Mouse (Mus musculus) liver, adult 2 months (tissue): Measurements from ENCODE around the gene Slc52a3. TPM values are rescaled to one million over a fixed set of nuclear protein-coding genes. Genes with fewer than 3 reads are reported as not detected.

Source experiments
- DNase-seq: peaks from one replicate; pipeline ENCODE4 v3.0.0-alpha.2; 2011; ENCODE audit warnings: low read depth, low spot score; ENCODE audit errors: extremely low read depth
- H3K27ac ChIP-seq: fragments of 200-500 bp; replicated peaks from 2 replicates; pipeline ENCODE4 v1.5.1; 2012; ENCODE audit warnings: low read depth, mild to moderate bottlenecking, control low read depth, inconsistent platforms, low read length; ENCODE audit not compliant: insufficient read depth
- H3K27me3 ChIP-seq: fragments of 200-500 bp; 2 replicates; pipeline ENCODE4 v1.6.1; 2012; ENCODE audit warnings: mild to moderate bottlenecking, moderate library complexity, low read length, inconsistent platforms; ENCODE audit not compliant: control insufficient read depth, insufficient read depth
- H3K36me3 ChIP-seq: fragments of 200-500 bp; 2 replicates; pipeline ENCODE4 v1.6.1; 2012; ENCODE audit warnings: low read length, inconsistent platforms; ENCODE audit not compliant: control insufficient read depth, insufficient read depth
- H3K4me1 ChIP-seq: fragments of 200-500 bp; 2 replicates; pipeline ENCODE4 v1.6.1; 2011; ENCODE audit warnings: low read length; ENCODE audit not compliant: control insufficient read depth, insufficient read depth
- H3K4me3 ChIP-seq: fragments of 200-500 bp; 2 replicates; pipeline ENCODE4 v1.5.1; 2011; ENCODE audit warnings: low read depth, mild to moderate bottlenecking, control low read depth, low read length, moderate library complexity; ENCODE audit not compliant: insufficient read depth
- H3K79me2 ChIP-seq: fragments of 200-500 bp; 2 replicates; pipeline ENCODE4 v1.6.1; 2012; ENCODE audit warnings: inconsistent platforms, mild to moderate bottlenecking, low read length, moderate library complexity; ENCODE audit not compliant: control insufficient read depth, insufficient read depth
- H3K9ac ChIP-seq: fragments of 200-500 bp; 2 replicates; pipeline ENCODE4 v1.6.1; 2012; ENCODE audit warnings: low read depth, mild to moderate bottlenecking, control low read depth, inconsistent platforms, low read length
- CTCF ChIP-seq: fragments of 200-500 bp; IDR thresholded peaks from 2 replicates; pipeline ENCODE4 v1.5.1; 2011; ENCODE audit warnings: low read depth, low read length, control low read depth
- POLR2A ChIP-seq: fragments of 200-500 bp; IDR thresholded peaks from 2 replicates; pipeline ENCODE4 v1.6.1; 2011; ENCODE audit warnings: low read length, control low read depth; ENCODE audit not compliant: insufficient read depth; ENCODE audit errors: extremely low read depth
- WGBS: fragments of 180-500 bp; shearing (Covaris S2); methylation state at CpG from one replicate; pipeline ENCODE4 v1.1.7; 2018; 5-methylcytosine and 5-hydroxymethylcytosine counted together
- polyA plus RNA-seq: library from polyadenylated mRNA; depleted of rRNA; stranded (reverse); fragments of >200 nt; gene quantifications from 2 replicates; pipeline ENCODE4 v1.2.3, GENCODE M21; 2012; rRNA removed
- total RNA-seq: library from RNA; depleted of rRNA; stranded (reverse); fragments of >200 nt; gene quantifications from 2 replicates; pipeline ENCODE4 v1.2.3, GENCODE M21; 2014; rRNA removed

The Slc52a3 gene
- total and polyA plus RNA-seq, 2 experiments = 0.18 to 0.48 TPM

DNA sequence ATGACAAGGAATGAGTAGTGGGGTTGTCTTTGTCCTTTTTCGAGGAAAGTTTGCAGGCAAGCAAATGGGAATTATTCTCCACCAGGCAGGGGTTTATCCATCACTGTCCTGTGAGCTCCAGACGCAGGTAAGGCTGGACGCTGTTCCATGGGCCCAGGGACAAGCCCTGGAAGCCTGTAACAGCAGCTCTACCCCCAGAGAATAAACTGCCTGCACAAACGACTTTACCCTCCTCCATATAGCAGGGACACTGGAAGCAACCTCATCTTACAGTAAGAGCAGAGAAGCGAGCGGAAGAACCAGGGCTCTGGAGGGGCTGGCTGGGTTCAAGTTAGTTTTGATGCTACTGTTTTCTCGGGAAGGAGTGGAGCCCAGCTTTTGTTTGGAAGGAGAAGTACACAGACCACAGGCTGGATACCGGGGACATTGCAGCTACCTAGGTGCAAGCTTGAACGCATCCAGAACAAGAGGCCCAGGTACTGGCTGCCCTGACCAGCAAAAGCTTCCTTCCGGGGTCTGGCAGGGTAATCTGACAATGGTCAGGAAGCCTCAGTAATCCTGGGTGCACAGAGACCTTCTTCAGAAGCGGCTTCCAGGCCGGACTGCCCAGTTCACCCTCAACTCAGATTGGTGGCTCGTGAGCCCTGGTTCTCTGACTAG lies 53.4 kb downstream of the Slc52a3 start:
- Histone ChIP-seq H3K36me3 (no peaks in the 10 kb centered on the region), H3K9ac (no peak overlapping the region), H3K27me3 (peaks cover 30% of the 10 kb centered on the region; the same call in 1 of the 2 replicates), H3K27ac (no peak overlapping the region), H3K79me2 (no peaks in the 10 kb centered on the region), H3K4me3 (no peak overlapping the region), H3K4me1 (no peaks in the 10 kb centered on the region)
- WGBS = 11% methylated on average over 13 of the region's 13 CpGs
- TF ChIP-seq POLR2A = no peak
- TF ChIP-seq CTCF = no peak
- no peak for DNase-seq

- Histone ChIP-seq H3K4me1 (no peaks in the 10 kb centered on the region), H3K79me2 (no peaks in the 10 kb centered on the region), H3K4me3 (no peak overlapping the region), H3K27ac (no peak overlapping the region), H3K27me3 (peaks cover 30% of the 10 kb centered on the region; the same call in 1 of the 2 replicates), H3K36me3 (no peaks in the 10 kb centered on the region), H3K9ac (no peak overlapping the region)
- TF ChIP-seq POLR2A (no peak), CTCF (no peak)
- 16% methylated on average over 7 of the region's 7 CpGs for WGBS
- DNase-seq = no peak
These were observed 54.0 kb downstream of the Slc52a3 start for GRCm38 (mm10) chr2:152050316-152050715.

GRCm38 (mm10) chr2:152051985-152052384 lies 55.7 kb downstream of the Slc52a3 start:
- DNase-seq = no peak
- 88% methylated on average over 3 of the region's 3 CpGs for WGBS
- no peak overlapping the region for H3K9ac ChIP-seq
- H3K4me3 ChIP-seq = no peak overlapping the region
- TF ChIP-seq CTCF (no peak), POLR2A (no peak)
- H3K27ac ChIP-seq = no peak overlapping the region
- no peaks in the 10 kb centered on the region for H3K36me3 ChIP-seq
- H3K79me2 ChIP-seq = no peaks in the 10 kb centered on the region
- peaks cover 27% of the 10 kb centered on the region; the same call in 1 of the 2 replicates for H3K27me3 ChIP-seq
- no peaks in the 10 kb centered on the region for H3K4me1 ChIP-seq

DNA sequence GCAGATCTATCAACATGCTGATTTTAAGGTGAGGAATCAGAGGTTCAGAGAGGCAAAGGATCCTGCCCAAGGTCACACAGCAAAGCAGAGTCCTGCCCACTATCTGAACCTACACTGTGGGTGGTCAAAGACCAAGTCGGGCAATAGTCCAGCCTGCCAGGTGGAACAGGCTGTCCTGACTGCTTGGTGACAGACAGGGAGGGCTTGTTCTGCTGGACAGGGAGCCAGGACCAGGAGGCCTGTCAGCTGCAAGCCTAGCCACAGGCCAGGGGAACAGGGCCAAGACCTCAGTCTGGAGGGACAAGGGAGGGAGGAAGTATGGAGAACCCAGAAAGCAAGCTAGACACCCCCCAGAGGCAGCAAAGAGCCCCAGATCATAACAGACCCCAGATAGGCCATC lies 59.1 kb downstream of the Slc52a3 start:
- no peak overlapping the region for H3K9ac ChIP-seq
- H3K27me3 ChIP-seq = 0 out of 2 replicates have a peak, but pooled peaks cover 3% of the 10 kb centered on the region
- H3K27ac ChIP-seq = no peak overlapping the region
- WGBS = 29% methylated on average over 1 of the region's 1 CpGs
- TF ChIP-seq CTCF = no peak
- TF ChIP-seq POLR2A = no peak
- H3K79me2 ChIP-seq = no peaks in the 10 kb centered on the region
- DNase-seq = no peak
- no peaks in the 10 kb centered on the region for H3K36me3 ChIP-seq
- no peaks in the 10 kb centered on the region for H3K4me1 ChIP-seq
- H3K4me3 ChIP-seq = no peak overlapping the region

DNA sequence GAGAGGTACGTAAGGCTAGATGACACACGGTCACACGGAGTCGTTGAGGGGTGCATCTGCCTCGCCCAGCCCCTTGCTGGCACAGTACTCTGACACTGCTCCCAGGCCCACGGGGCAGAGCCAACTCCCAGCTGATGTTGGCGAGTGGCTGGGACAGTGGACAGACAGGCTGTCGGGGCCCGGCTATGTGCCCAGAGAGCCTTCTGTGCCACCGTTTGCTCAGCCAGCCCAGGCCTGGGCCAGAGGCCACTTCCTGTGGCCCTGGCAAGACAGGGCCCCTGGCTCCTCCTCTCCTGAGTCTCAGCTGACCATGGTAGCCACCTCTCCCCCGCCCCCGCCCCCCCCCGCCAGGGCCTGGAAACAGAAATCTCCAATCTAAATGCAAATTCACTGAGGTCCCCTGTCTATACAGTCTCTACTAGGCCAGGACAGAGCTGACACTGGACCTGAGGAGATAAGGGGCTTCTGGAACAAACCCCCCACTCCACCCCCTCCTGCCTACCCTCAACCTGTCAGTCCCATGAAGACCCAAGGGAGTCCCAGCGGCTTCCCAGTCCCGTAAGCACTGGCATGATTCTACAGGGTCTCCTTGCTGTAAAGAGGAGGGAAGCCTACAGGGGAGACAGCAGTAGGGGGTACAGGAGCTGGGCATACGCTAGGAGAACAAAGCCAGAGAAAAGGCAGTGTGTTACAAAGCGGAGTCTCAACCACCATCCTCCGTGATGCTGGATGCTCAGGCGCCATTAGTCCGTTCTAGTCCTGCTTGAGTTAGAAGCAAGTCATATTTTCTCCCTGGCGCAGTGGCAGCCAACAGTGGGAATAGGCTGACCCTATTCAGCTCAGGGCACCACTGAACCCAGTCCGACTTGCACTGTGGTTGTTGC lies 60.3 kb downstream of the Slc52a3 start:
- 66% methylated on average over 22 of the region's 22 CpGs for WGBS
- Histone ChIP-seq H3K79me2 (no peaks in the 10 kb centered on the region), H3K4me3 (no peak overlapping the region), H3K9ac (no peak overlapping the region), H3K27me3 (0 out of 2 replicates have a peak, but pooled peaks cover 3% of the 10 kb centered on the region), H3K27ac (no peak overlapping the region), H3K4me1 (no peaks in the 10 kb centered on the region), H3K36me3 (no peaks in the 10 kb centered on the region)
- DNase-seq = no peak
- TF ChIP-seq CTCF (no peak), POLR2A (no peak)

- 75% methylated on average over 9 of the region's 9 CpGs for WGBS
These were observed 60.9 kb downstream of the Slc52a3 start for GRCm38 (mm10) chr2:152057252-152057563.

More at GRCm38 (mm10) chr2:152057252-152057563, 60.9 kb downstream of the Slc52a3 start:
- Histone ChIP-seq H3K36me3 (no peaks in the 10 kb centered on the region), H3K27me3 (0 out of 2 replicates have a peak, but pooled peaks cover 3% of the 10 kb centered on the region), H3K4me1 (no peaks in the 10 kb centered on the region), H3K79me2 (no peaks in the 10 kb centered on the region), H3K27ac (no peak overlapping the region), H3K4me3 (no peak overlapping the region), H3K9ac (no peak overlapping the region)
- DNase-seq = no peak
- no peak for TF ChIP-seq CTCF
- TF ChIP-seq POLR2A = no peak

Other genes starting within 250 kb of the Slc52a3 start
- gene Rspo4, start 153.6 kb upstream of the Slc52a3 start, total RNA-seq = not detected in 2 replicates
- gene Rspo4, start 153.6 kb upstream of the Slc52a3 start, polyA plus RNA-seq = not detected in 2 replicates
- gene Angpt4, start 85.3 kb upstream of the Slc52a3 start, total RNA-seq = under 0.01 and 0.13 TPM in 2 replicates
- gene Angpt4, start 85.3 kb upstream of the Slc52a3 start, polyA plus RNA-seq = 0.10 and 0.19 TPM in 2 replicates
- 0.83 and 1.3 TPM in 2 replicates for gene Fam110a, start 16.3 kb upstream of the Slc52a3 start, total RNA-seq
- 3.3 and 5.5 TPM in 2 replicates for gene Fam110a, start 16.3 kb upstream of the Slc52a3 start, polyA plus RNA-seq
- gene Scrt2, start 85.0 kb downstream of the Slc52a3 start, total RNA-seq = not detected in 2 replicates
- gene Scrt2, start 85.0 kb downstream of the Slc52a3 start, polyA plus RNA-seq = not detected in 2 replicates
- 24.0 and 30.7 TPM in 2 replicates for gene Srxn1, start 109.0 kb downstream of the Slc52a3 start, total RNA-seq
- 87.2 and 89.1 TPM in 2 replicates for gene Srxn1, start 109.0 kb downstream of the Slc52a3 start, polyA plus RNA-seq
- gene Tcf15, start 147.1 kb downstream of the Slc52a3 start, total RNA-seq = not detected in 2 replicates
- not detected in 2 replicates for gene Tcf15, start 147.1 kb downstream of the Slc52a3 start, polyA plus RNA-seq
- 82.9 and 99.9 TPM in 2 replicates for gene Csnk2a1, start 230.3 kb downstream of the Slc52a3 start, total RNA-seq
- gene Csnk2a1, start 230.3 kb downstream of the Slc52a3 start, polyA plus RNA-seq = 20.7 and 21.1 TPM in 2 replicates